Mouse (Mus musculus): ENCODE results near the gene Ddx17. TPM values are rescaled to one million over a fixed set of nuclear protein-coding genes. Genes with fewer than 3 reads are reported as not detected.

Gene Ddx17
- polyA plus RNA-seq (2012; fragmentation: generic; extraction: Trizol): 96.2 TPM

- Histone ChIP-seq H3K27me3 (ENCODE audit: control insufficient read depth, insufficient read depth, insufficient read length) (peaks cover 10% of the 10 kb centered on the region), H3K4me2 (ENCODE audit: low read depth) (peak within 1 kb of the TSS; percentile 95), H3K79me2 (ENCODE audit: control insufficient read depth, insufficient read depth) (peaks cover 43% of the 10 kb centered on the region), H3K36me3 (ENCODE audit: control insufficient read depth, insufficient read depth) (peaks cover 30% of the 10 kb centered on the region), H3K4me3 (peak within 1 kb of the TSS; percentile 89), H3ac (ENCODE audit: control insufficient read depth, insufficient read length) (peak within 1 kb of the TSS; percentile 87)
- TF ChIP-seq SRF (IDR thresholded peaks at IDR 0.05; ENCODE audit: control insufficient read depth, insufficient read length, low read depth): peak; percentile 37
- no peak for TF ChIP-seq TCF3 (IDR thresholded peaks at IDR 0.05; ENCODE audit: insufficient read length, low read depth)
- TF ChIP-seq MYOG (IDR thresholded peaks at IDR 0.05; ENCODE audit: control insufficient read depth in 1 of 3, insufficient read depth in 1 of 3, insufficient read length in 2 of 3, low read depth in 2 of 3): peak in 1 of 3 experiments; percentile 42
- no peak for TF ChIP-seq CEBPB (IDR thresholded peaks at IDR 0.05; ENCODE audit: insufficient read depth, poor library complexity, severe bottlenecking)
- no peak for TF ChIP-seq E2F4 (IDR thresholded peaks at IDR 0.05; ENCODE audit: insufficient read depth)
- TF ChIP-seq POLR2A (IDR thresholded peaks at IDR 0.05; ENCODE audit: insufficient read length, low read depth): peak; percentile 85
- no peak for TF ChIP-seq USF1 (IDR thresholded peaks at IDR 0.05; ENCODE audit: low read depth)
- TF ChIP-seq TCF12 (IDR thresholded peaks at IDR 0.05; ENCODE audit: insufficient read depth, poor library complexity, severe bottlenecking): no peak
- TF ChIP-seq POLR2AphosphoS2 (IDR thresholded peaks at IDR 0.05; ENCODE audit: insufficient read length, low read depth): peak; percentile 91
These were observed at the start of gene Ddx17 for GRCm38 (mm10) chr15:79546410-79547288. Gene Ddx17 (minus strand): TSS chr15:79546741.

GRCm38 (mm10) chr15:79581581-79581980 is 35.0 kb upstream of the Ddx17 start:
- no peak for TF ChIP-seq E2F4 (IDR thresholded peaks at IDR 0.05; ENCODE audit: insufficient read depth)
- TF ChIP-seq POLR2AphosphoS2 (IDR thresholded peaks at IDR 0.05; ENCODE audit: insufficient read length, low read depth): no peak
- TF ChIP-seq POLR2A (IDR thresholded peaks at IDR 0.05; ENCODE audit: insufficient read length, low read depth): no peak
- TF ChIP-seq TCF12 (IDR thresholded peaks at IDR 0.05; ENCODE audit: insufficient read depth, poor library complexity, severe bottlenecking): no peak
- Histone ChIP-seq H3K36me3 (ENCODE audit: control insufficient read depth, insufficient read depth) (no peaks in the 10 kb centered on the region), H3ac (ENCODE audit: control insufficient read depth, insufficient read length) (no peak overlapping the region), H3K27me3 (ENCODE audit: control insufficient read depth, insufficient read depth, insufficient read length) (peaks cover 9% of the 10 kb centered on the region), H3K79me2 (ENCODE audit: control insufficient read depth, insufficient read depth) (no peaks in the 10 kb centered on the region), H3K4me2 (ENCODE audit: low read depth) (no peak overlapping the region), H3K4me3 (no peak overlapping the region)

GRCm38 (mm10) chr15:79577671-79578426 is 31.3 kb upstream of the Ddx17 start:
- H3K4me3 ChIP-seq: no peak overlapping the region
- TF ChIP-seq POLR2A (IDR thresholded peaks at IDR 0.05; ENCODE audit: insufficient read length, low read depth): no peak
- TF ChIP-seq MYOG (IDR thresholded peaks at IDR 0.05; ENCODE audit: control insufficient read depth in 1 of 3, insufficient read depth in 1 of 3, insufficient read length in 2 of 3, low read depth in 2 of 3): no peak
- TF ChIP-seq TCF12 (IDR thresholded peaks at IDR 0.05; ENCODE audit: insufficient read depth, poor library complexity, severe bottlenecking): no peak
- TF ChIP-seq MAX (IDR thresholded peaks at IDR 0.05; ENCODE audit: low read depth): no peak
- TF ChIP-seq TCF3 (IDR thresholded peaks at IDR 0.05; ENCODE audit: insufficient read length, low read depth): no peak
- TF ChIP-seq SRF (IDR thresholded peaks at IDR 0.05; ENCODE audit: control insufficient read depth, insufficient read length, low read depth): no peak
- TF ChIP-seq MYOD1 (IDR thresholded peaks at IDR 0.05; ENCODE audit: control insufficient read depth in 1 of 3, insufficient read length in 2 of 3, low read depth in 2 of 3): no peak
- TF ChIP-seq E2F4 (IDR thresholded peaks at IDR 0.05; ENCODE audit: insufficient read depth): no peak
- no peak for TF ChIP-seq USF1 (IDR thresholded peaks at IDR 0.05; ENCODE audit: low read depth)
- no peak for TF ChIP-seq POLR2AphosphoS2 (IDR thresholded peaks at IDR 0.05; ENCODE audit: insufficient read length, low read depth)
- no peak for TF ChIP-seq CEBPB (IDR thresholded peaks at IDR 0.05; ENCODE audit: insufficient read depth, poor library complexity, severe bottlenecking)
- no peak for TF ChIP-seq REST (IDR thresholded peaks at IDR 0.05; ENCODE audit: insufficient read depth, insufficient read length)
- H3K36me3 ChIP-seq (ENCODE audit: control insufficient read depth, insufficient read depth): no peaks in the 10 kb centered on the region
- no peak overlapping the region for H3K4me2 ChIP-seq (ENCODE audit: low read depth)
- no peaks in the 10 kb centered on the region for H3K79me2 ChIP-seq (ENCODE audit: control insufficient read depth, insufficient read depth)
- peaks cover 18% of the 10 kb centered on the region for H3K27me3 ChIP-seq (ENCODE audit: control insufficient read depth, insufficient read depth, insufficient read length)
- H3ac ChIP-seq (ENCODE audit: control insufficient read depth, insufficient read length): no peak overlapping the region

- peaks cover 26% of the 10 kb centered on the region for H3K27me3 ChIP-seq (ENCODE audit: control insufficient read depth, insufficient read depth, insufficient read length)
- no peak for TF ChIP-seq TCF3 (IDR thresholded peaks at IDR 0.05; ENCODE audit: insufficient read length, low read depth)
- no peak overlapping the region for H3K4me3 ChIP-seq
- H3K36me3 ChIP-seq (ENCODE audit: control insufficient read depth, insufficient read depth): no peaks in the 10 kb centered on the region
- H3K4me2 ChIP-seq (ENCODE audit: low read depth): no peak overlapping the region
- H3ac ChIP-seq (ENCODE audit: control insufficient read depth, insufficient read length): no peak overlapping the region
- H3K79me2 ChIP-seq (ENCODE audit: control insufficient read depth, insufficient read depth): no peaks in the 10 kb centered on the region
These were observed 30.4 kb upstream of the Ddx17 start for GRCm38 (mm10) chr15:79576947-79577346.
